Mouse (Mus musculus) Patski (cell line): Measurements from ENCODE around the gene Eps8. TPM values are rescaled to one million over a fixed set of nuclear protein-coding genes. Genes with fewer than 3 reads are reported as not detected.

Source experiments
- ATAC-seq: fragments of 100-300 bp; one replicate; pipeline ENCODE4 v1.8.0; 2021
- CTCF ChIA-PET: fragments of 350-600 bp; sonication (Branson Sonifier 250); formaldehyde crosslinking; loops from one replicate; lab custom pipeline; 2022; ENCODE audit warnings: inconsistent platforms; lab: Charles Lee
- POLR2A ChIA-PET: fragments of 350-600 bp; sonication (Branson Sonifier 250); formaldehyde crosslinking; loops from one replicate; lab custom pipeline; 2022; ENCODE audit warnings: antibody characterized with exemption, inconsistent platforms; lab: Charles Lee
- DNase-seq: peaks from one replicate; pipeline ENCODE4 v3.0.0-alpha.2; 2011; ENCODE audit warnings: low read depth, low spot score
- H3K27me3 ChIP-seq: fragments of 371-371 bp; one replicate; pipeline ENCODE4 v1.5.1; 2021
- CTCF ChIP-seq: fragments of 100-300 bp; IDR thresholded peaks from one replicate; pipeline ENCODE4 v1.5.1; 2021
- in situ Hi-C: fragments of 300-500 bp; cut with MboI; formaldehyde crosslinking; loops from 3 replicates; pipeline ENCODE4 v1.11.1; 2018; ENCODE audit warnings: low pct_unique_long_range_greater_than_20kb, mixed read lengths
- polyA plus RNA-seq: library from polyadenylated mRNA; unstranded; gene quantifications from one replicate; pipeline ENCODE4 v1.2.3, GENCODE M21; 2021

Gene Eps8
- 27.0 TPM for polyA plus RNA-seq

- TF ChIP-seq CTCF: no peak
- no peak for ATAC-seq
- H3K27me3 ChIP-seq: no peaks in the 10 kb centered on the region
- DNase-seq: no peak
- POLR2A ChIA-PET: no interaction called here
- in situ Hi-C loops: no loop called here
- CTCF ChIA-PET: interaction anchor here (1.2 to 1.4 kb wide), 2 partner anchors 9 to 92 kb away, joined by 3 to 5 read pairs; no protein-coding TSS in a partner anchor
These were observed at the start of gene Eps8 for GRCm38 (mm10) chr6:137654776-137655175. Eps8 (minus strand) TSS chr6:137654876.

GRCm38 (mm10) chr6:137703431-137703830 is 48.8 kb upstream of the Eps8 start:
- no peak for TF ChIP-seq CTCF
- no peak for ATAC-seq

GRCm38 (mm10) chr6:137702918-137703317 is 48.2 kb upstream of the Eps8 start:
- no peak for TF ChIP-seq CTCF
- DNase-seq (no peak), ATAC-seq (no peak)
- in situ Hi-C loops: no loop called here
- ChIA-PET CTCF (no interaction called here), POLR2A (no interaction called here)
- H3K27me3 ChIP-seq: peaks cover 2% of the 10 kb centered on the region

More at GRCm38 (mm10) chr6:137703431-137703830, 48.8 kb upstream of the Eps8 start:
- H3K27me3 ChIP-seq: peaks cover 1% of the 10 kb centered on the region
- no peak for DNase-seq
- POLR2A ChIA-PET: no interaction called here
- in situ Hi-C loops: no loop called here
- CTCF ChIA-PET: no interaction called here

GRCm38 (mm10) chr6:137702186-137702585 is 47.5 kb upstream of the Eps8 start:
- DNase-seq: no peak
- no peak for TF ChIP-seq CTCF
- ChIA-PET POLR2A (no interaction called here), CTCF (no interaction called here)
- ATAC-seq: no peak
- in situ Hi-C loops: no loop called here
- H3K27me3 ChIP-seq: peaks cover 2% of the 10 kb centered on the region

GRCm38 (mm10) chr6:137699434-137699833 is 44.8 kb upstream of the Eps8 start:
- no peak for ATAC-seq
- POLR2A ChIA-PET: no interaction called here
- CTCF ChIA-PET: no interaction called here
- no peak for DNase-seq
- no peak for TF ChIP-seq CTCF
- in situ Hi-C loops: no loop called here
- peaks cover 2% of the 10 kb centered on the region for H3K27me3 ChIP-seq

GRCm38 (mm10) chr6:137696445-137697204 is 41.9 kb upstream of the Eps8 start:
- CTCF ChIA-PET: no interaction called here
- ATAC-seq (no peak), DNase-seq (no peak)
- no peak for TF ChIP-seq CTCF
- in situ Hi-C loops: no loop called here
- H3K27me3 ChIP-seq: peaks cover 2% of the 10 kb centered on the region
- POLR2A ChIA-PET: interaction anchor here (1.2 kb wide), 1 partner anchor 19 kb away, joined by 3 read pairs; no protein-coding TSS in a partner anchor

GRCm38 (mm10) chr6:137695046-137695445 is 40.4 kb upstream of the Eps8 start:
- in situ Hi-C loops: no loop called here
- POLR2A ChIA-PET: no interaction called here
- no peak for TF ChIP-seq CTCF
- CTCF ChIA-PET: no interaction called here
- ATAC-seq: no peak
- no peak for DNase-seq
- H3K27me3 ChIP-seq: peaks cover 2% of the 10 kb centered on the region

- ATAC-seq (no peak), DNase-seq (no peak)
- POLR2A ChIA-PET: no interaction called here
- TF ChIP-seq CTCF: no peak
- CTCF ChIA-PET: no interaction called here
- in situ Hi-C loops: no loop called here
- peaks cover 2% of the 10 kb centered on the region for H3K27me3 ChIP-seq
These were observed 39.6 kb upstream of the Eps8 start for GRCm38 (mm10) chr6:137694310-137694709.

- DNase-seq: no peak
These were observed 36.0 kb upstream of the Eps8 start for GRCm38 (mm10) chr6:137690550-137691119.

GRCm38 (mm10) chr6:137688506-137689105 is 33.9 kb upstream of the Eps8 start:
- DNase-seq (no peak), ATAC-seq (peak; percentile 27)
- no peaks in the 10 kb centered on the region for H3K27me3 ChIP-seq
- POLR2A ChIA-PET: no interaction called here
- TF ChIP-seq CTCF: no peak
- in situ Hi-C loops: no loop called here
- CTCF ChIA-PET: interaction anchor here (1.1 to 1.3 kb wide), 3 partner anchors 9 to 36 kb away, joined by 3 to 4 read pairs (median 4); no protein-coding TSS in a partner anchor

More at GRCm38 (mm10) chr6:137690550-137691119, 36.0 kb upstream of the Eps8 start:
- TF ChIP-seq CTCF: no peak
- no peak for ATAC-seq
- ChIA-PET CTCF (interaction anchor here (0.7 kb wide), 1 partner anchor 7 kb away, joined by 3 read pairs; no protein-coding TSS in a partner anchor), POLR2A (no interaction called here)
- H3K27me3 ChIP-seq: no peaks in the 10 kb centered on the region
- in situ Hi-C loops: no loop called here
